Mouse (Mus musculus) midbrain, embryonic 14.5 days (tissue): ENCODE measurements around the gene Lypd6b. TPM values are rescaled to one million over a fixed set of nuclear protein-coding genes. Genes with fewer than 3 reads are reported as not detected.

ENCODE experiments used
- ATAC-seq: fragments of 200-750 bp; cut with Nextera tagmentation; 2 replicates; pipeline ENCODE4 v1.8.0; 2017; ENCODE audit warnings: moderate number of reproducible peaks, moderate library complexity; ENCODE audit not compliant: low FRiP score, low TSS enrichment
- DNase-seq: peaks from one replicate; pipeline ENCODE4 v3.0.0-alpha.2; 2015
- H3K27ac ChIP-seq: fragments of 300-500 bp; sonication (generic); replicated peaks from 2 replicates; pipeline ENCODE4 v1.5.1; 2014; ENCODE audit warnings: mild to moderate bottlenecking, low read depth, low read length, moderate library complexity
- H3K27me3 ChIP-seq: fragments of 300-500 bp; sonication (generic); 2 replicates; pipeline ENCODE4 v1.6.1; 2014; ENCODE audit warnings: low read length, control low read depth, mixed read lengths; ENCODE audit not compliant: control insufficient read depth, insufficient read depth
- H3K36me3 ChIP-seq: fragments of 300-500 bp; sonication (generic); 2 replicates; pipeline ENCODE4 v1.6.1; 2014; ENCODE audit warnings: low read length, control low read depth; ENCODE audit not compliant: control insufficient read depth, insufficient read depth
- H3K4me1 ChIP-seq: fragments of 300-500 bp; sonication (generic); 2 replicates; pipeline ENCODE4 v1.6.1; 2014; ENCODE audit warnings: mild to moderate bottlenecking, antibody characterized with exemption, low read length, control low read depth; ENCODE audit not compliant: control insufficient read depth, insufficient read depth
- H3K4me2 ChIP-seq: fragments of 300-500 bp; sonication (generic); 2 replicates; pipeline ENCODE4 v1.6.1; 2014; ENCODE audit warnings: mild to moderate bottlenecking, low read length, moderate library complexity
- H3K4me3 ChIP-seq: fragments of 300-500 bp; sonication (generic); replicated peaks from 2 replicates; pipeline ENCODE4 v1.5.1; 2014; ENCODE audit warnings: low read depth, low read length
- H3K9ac ChIP-seq: fragments of 300-500 bp; sonication (generic); replicated peaks from 2 replicates; pipeline ENCODE4 v1.6.1; 2014; ENCODE audit warnings: mild to moderate bottlenecking, low read length, moderate library complexity
- H3K9me3 ChIP-seq: fragments of 300-500 bp; sonication (generic); 2 replicates; pipeline ENCODE4 v1.6.1; 2016; ENCODE audit warnings: low read length, control low read depth, mixed read lengths; ENCODE audit not compliant: control insufficient read depth
- WGBS: fragments of 180-500 bp; shearing (Covaris S2); extraction: QIAGEN DNeasy Blood & Tissue Kit; methylation state at CpG from one replicate; pipeline ENCODE4 v1.1.7; 2014; 5-methylcytosine and 5-hydroxymethylcytosine counted together
- polyA plus RNA-seq: library from polyadenylated mRNA; unstranded; fragments of >200 nt; fragmentation: Nextera tagmentation; extraction: Ambion mirVana; gene quantifications from 2 replicates; pipeline ENCODE4 v1.2.1, GENCODE M21; 2014

The Lypd6b gene
- polyA plus RNA-seq, 1 experiment from 2014 or later, result 8.7 TPM

DNA sequence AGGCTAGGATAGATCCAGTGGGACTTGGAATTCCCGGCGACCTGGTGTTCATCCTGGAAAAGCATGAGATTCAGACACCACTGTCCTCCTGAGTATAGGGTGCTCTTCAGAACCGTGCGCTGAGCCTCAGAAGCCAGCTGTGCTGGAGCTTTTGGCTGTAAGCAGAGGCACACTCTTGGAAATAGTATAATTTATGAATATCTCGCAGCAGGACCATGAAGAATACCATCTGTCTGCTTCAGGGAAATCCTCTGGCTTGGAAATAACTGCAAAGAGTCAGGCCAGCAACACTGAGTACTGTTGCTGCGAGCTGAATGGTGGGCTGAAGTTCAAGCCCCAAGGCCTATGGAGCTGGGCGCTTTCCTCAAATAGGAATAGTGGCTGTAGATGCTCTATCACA is 29.9 kb upstream of the Lypd6b start:
- 96% methylated on average over 7 of the region's 7 CpGs for WGBS
- ATAC-seq (no peak), DNase-seq (no peak)
- H3K4me3 ChIP-seq, result no peak overlapping the region
- no peak overlapping the region for H3K27ac ChIP-seq
- no peak overlapping the region for H3K4me2 ChIP-seq
- no peaks in the 10 kb centered on the region for H3K27me3 ChIP-seq
- no peaks in the 10 kb centered on the region for H3K4me1 ChIP-seq
- no peaks in the 10 kb centered on the region for H3K9me3 ChIP-seq
- H3K9ac ChIP-seq, result no peak overlapping the region
- peaks cover 87% of the 10 kb centered on the region for H3K36me3 ChIP-seq

DNA sequence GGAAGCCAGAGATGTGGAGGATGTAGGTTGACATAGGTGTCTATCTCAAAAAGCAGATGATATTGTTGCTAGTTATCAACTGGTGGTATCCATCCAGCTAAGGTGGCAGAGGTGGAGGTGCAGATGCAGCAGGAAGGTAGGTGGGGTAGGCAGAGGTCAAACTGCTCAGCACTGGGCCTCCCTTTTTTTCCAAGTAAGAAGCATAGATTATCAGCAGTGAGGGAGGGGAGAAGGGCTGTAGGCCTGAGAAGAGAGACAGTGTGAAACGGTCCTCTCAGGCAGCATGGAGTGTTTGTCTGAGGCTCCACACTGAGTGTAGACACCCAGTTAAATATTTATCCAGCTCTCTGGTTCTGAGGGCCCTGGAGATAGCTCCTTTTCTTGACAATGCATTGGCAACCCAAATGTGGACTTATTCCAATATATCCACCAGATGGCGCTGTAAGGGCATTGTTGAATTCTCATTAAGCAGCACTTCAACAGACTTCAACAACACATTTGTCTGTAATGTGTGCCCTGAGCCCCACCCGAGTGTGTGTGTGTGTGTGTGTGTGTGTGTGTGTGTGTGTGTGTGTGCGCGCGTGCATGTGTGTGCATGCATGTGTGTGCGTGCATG is 23.0 kb upstream of the Lypd6b start:
- 53% methylated on average over 7 of the region's 7 CpGs for WGBS
- Histone ChIP-seq H3K9me3 (no peaks in the 10 kb centered on the region), H3K4me2 (no peak overlapping the region), H3K4me1 (no peaks in the 10 kb centered on the region), H3K27me3 (no peaks in the 10 kb centered on the region), H3K4me3 (no peak overlapping the region), H3K9ac (no peak overlapping the region), H3K36me3 (peaks cover 79% of the 10 kb centered on the region), H3K27ac (0 out of 2 replicates have a peak overlapping the region, but pooled peaks have one; percentile 8)
- DNase-seq (peak; percentile 95), ATAC-seq (peak; percentile 62)

GRCm38 (mm10) chr2:49768916-49769315 is 18.6 kb upstream of the Lypd6b start:
- 53% methylated on average over 2 of the region's 2 CpGs for WGBS
- Histone ChIP-seq H3K4me2 (no peak overlapping the region), H3K9ac (no peak overlapping the region), H3K36me3 (peaks cover 64% of the 10 kb centered on the region), H3K27ac (no peak overlapping the region), H3K4me1 (no peaks in the 10 kb centered on the region), H3K27me3 (no peaks in the 10 kb centered on the region), H3K9me3 (no peaks in the 10 kb centered on the region), H3K4me3 (no peak overlapping the region)
- no peak for DNase-seq
- ATAC-seq, result no peak

- WGBS, result 80% methylated on average over 5 of the region's 5 CpGs
- Histone ChIP-seq H3K4me3 (no peak overlapping the region), H3K36me3 (peaks cover 65% of the 10 kb centered on the region), H3K4me2 (no peak overlapping the region), H3K9me3 (no peaks in the 10 kb centered on the region), H3K27ac (no peak overlapping the region), H3K4me1 (no peaks in the 10 kb centered on the region), H3K27me3 (no peaks in the 10 kb centered on the region), H3K9ac (no peak overlapping the region)
- DNase-seq, result no peak
- ATAC-seq, result no peak
Measured at GRCm38 (mm10) chr2:49770440-49770839, 17.0 kb upstream of the Lypd6b start.

DNA sequence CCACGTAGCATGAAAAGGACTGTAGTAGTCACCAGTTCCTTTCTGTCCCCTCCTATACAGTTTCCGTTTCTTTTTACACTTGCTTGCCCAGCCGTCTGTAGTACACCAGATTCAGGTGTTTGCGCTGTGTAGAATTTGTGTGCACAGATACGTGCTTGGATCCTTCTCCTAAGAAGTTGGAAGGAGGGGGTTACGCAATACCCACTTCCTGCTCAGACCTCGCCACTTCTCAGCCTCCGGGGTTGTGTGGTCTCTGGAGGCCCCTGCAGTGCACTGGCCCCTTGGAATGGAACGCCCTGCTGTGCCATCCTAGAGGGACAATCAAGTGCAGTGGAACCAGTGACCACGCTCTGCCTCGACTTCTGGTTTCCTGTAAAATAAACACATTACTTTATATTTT is 16.3 kb upstream of the Lypd6b start:
- WGBS, result 75% methylated on average over 11 of the region's 11 CpGs
- H3K36me3 ChIP-seq, result peaks cover 58% of the 10 kb centered on the region
- ATAC-seq, result no peak

GRCm38 (mm10) chr2:49773194-49773931 is 14.1 kb upstream of the Lypd6b start:
- no peak overlapping the region for H3K27ac ChIP-seq
- ATAC-seq (no peak), DNase-seq (no peak)
- H3K4me3 ChIP-seq, result no peak overlapping the region
- H3K36me3 ChIP-seq, result peaks cover 40% of the 10 kb centered on the region
- H3K27me3 ChIP-seq, result no peaks in the 10 kb centered on the region
- H3K4me2 ChIP-seq, result no peak overlapping the region
- H3K9ac ChIP-seq, result no peak overlapping the region
- no peaks in the 10 kb centered on the region for H3K4me1 ChIP-seq
- WGBS, result 62% methylated on average over 10 of the region's 10 CpGs
- H3K9me3 ChIP-seq, result no peaks in the 10 kb centered on the region

More for the DNA sequence above, 16.3 kb upstream of the Lypd6b start:
- H3K9me3 ChIP-seq, result no peaks in the 10 kb centered on the region
- no peak overlapping the region for H3K4me2 ChIP-seq
- H3K27ac ChIP-seq, result no peak overlapping the region
- no peaks in the 10 kb centered on the region for H3K27me3 ChIP-seq
- DNase-seq, result no peak
- no peaks in the 10 kb centered on the region for H3K4me1 ChIP-seq
- H3K4me3 ChIP-seq, result no peak overlapping the region
- no peak overlapping the region for H3K9ac ChIP-seq

DNA sequence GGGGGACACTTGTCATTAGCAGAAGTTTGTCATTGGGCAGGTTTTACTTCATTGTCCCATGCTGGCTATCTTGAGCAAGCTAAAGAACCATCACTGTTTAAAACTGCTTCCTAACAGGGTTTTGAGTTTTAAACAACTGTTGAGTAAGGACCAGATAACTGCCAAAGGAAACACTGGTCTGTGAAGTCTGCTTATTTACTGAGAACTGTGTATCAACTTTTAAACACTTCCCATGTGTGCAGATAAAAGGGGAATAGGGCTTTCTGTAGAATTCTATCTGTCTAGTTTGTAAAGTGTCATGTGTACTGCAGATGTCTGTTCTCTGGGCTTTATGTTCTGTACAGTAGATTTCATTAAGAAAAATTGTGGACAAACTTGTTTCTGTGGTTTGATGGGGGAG is 13.3 kb upstream of the Lypd6b start:
- Histone ChIP-seq H3K36me3 (peaks cover 35% of the 10 kb centered on the region), H3K27me3 (no peaks in the 10 kb centered on the region), H3K27ac (no peak overlapping the region), H3K4me3 (no peak overlapping the region), H3K4me1 (no peaks in the 10 kb centered on the region), H3K4me2 (no peak overlapping the region), H3K9ac (no peak overlapping the region), H3K9me3 (no peaks in the 10 kb centered on the region)
- DNase-seq, result no peak
- no peak for ATAC-seq

- DNase-seq (no peak), ATAC-seq (no peak)
- Histone ChIP-seq H3K27ac (no peak overlapping the region), H3K4me3 (no peak overlapping the region), H3K36me3 (peaks cover 25% of the 10 kb centered on the region), H3K9me3 (no peaks in the 10 kb centered on the region), H3K27me3 (no peaks in the 10 kb centered on the region), H3K4me1 (no peaks in the 10 kb centered on the region), H3K4me2 (no peak overlapping the region), H3K9ac (no peak overlapping the region)
- WGBS, result 93% methylated on average over 4 of the region's 4 CpGs
Measured at GRCm38 (mm10) chr2:49775187-49775586, 12.3 kb upstream of the Lypd6b start.

DNA sequence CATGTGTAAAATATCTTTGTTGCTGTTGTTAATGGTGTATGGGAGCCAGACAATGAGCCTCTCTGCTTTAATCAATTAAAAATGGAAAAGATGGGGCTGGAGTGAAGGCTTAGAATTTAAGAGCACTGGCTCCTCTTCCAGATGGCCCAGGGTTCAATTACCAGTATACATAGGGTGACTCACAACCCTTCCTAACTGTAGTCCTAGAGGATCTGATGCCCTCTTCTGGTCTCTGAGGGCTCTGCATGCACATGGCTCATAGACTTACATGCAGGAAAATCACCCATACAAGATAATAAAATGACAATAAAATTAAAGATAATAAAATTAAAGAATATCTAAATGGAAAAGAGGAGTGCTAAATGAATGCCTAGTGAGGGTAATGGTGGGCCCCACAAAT is 11.8 kb upstream of the Lypd6b start:
- ATAC-seq (no peak), DNase-seq (peak; percentile 35)

More for the DNA sequence above, 11.8 kb upstream of the Lypd6b start:
- Histone ChIP-seq H3K4me1 (no peaks in the 10 kb centered on the region), H3K9ac (no peak overlapping the region), H3K9me3 (no peaks in the 10 kb centered on the region), H3K27me3 (no peaks in the 10 kb centered on the region), H3K4me3 (no peak overlapping the region), H3K4me2 (no peak overlapping the region), H3K27ac (no peak overlapping the region), H3K36me3 (peaks cover 20% of the 10 kb centered on the region)
